Mouse (Mus musculus): ENCODE measurements at regions not wholly inside any gene's neighbourhood (a gene's known extent, or its start where the extent isn't known, plus 50 kb on each side); places are given as distances from the start of the nearest gene placed in this dataset.

DNA sequence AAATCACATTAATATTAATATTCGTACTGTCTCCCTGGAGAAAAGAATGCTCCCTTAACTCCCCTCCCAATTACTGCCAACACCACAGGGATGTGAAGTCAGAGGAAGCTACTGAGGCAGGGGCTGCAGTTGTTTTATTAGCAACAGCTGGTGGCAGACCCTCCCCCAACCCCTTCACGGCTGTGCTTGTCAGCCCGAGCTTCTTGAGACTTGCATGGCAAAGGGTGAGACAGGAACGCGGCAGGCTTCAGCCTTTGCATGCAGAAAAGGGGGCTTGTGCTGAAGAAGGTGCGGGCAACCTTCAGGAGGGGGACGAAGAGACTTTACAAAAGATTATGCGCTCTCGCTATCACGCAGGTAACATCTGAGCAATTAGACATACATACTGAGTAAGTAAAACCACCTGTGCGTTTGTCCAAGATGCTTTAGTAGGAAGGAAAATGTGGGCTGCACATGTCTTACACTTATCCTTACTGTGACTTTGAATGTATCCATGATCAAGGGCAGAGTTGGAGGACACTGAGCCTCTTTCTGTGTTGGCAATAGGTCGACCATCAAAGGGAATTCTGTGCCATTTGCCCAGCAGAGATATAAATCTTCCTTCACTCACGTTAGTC, 76.9 kb downstream of the Zbtb18 start:
- no peak overlapping the region for H3K4me3 ChIP-seq (ENCODE audit: control insufficient read depth, low read depth, low read length)
- H3K4me1 ChIP-seq (ENCODE audit: control insufficient read depth, insufficient read depth, low read length), result no peaks in the 10 kb centered on the region; the same call in 1 of the 2 replicates
- no peaks in the 10 kb centered on the region for H3K27me3 ChIP-seq (ENCODE audit: control insufficient read depth, insufficient read depth, low read length)
- no peaks in the 10 kb centered on the region for H3K36me3 ChIP-seq (ENCODE audit: control insufficient read depth, insufficient read depth, low read length)
- TF ChIP-seq POLR2A (IDR thresholded peaks at IDR 0.05; ENCODE audit: control insufficient read depth, low read depth, low read length) (no peak), CTCF (IDR thresholded peaks at IDR 0.05; ENCODE audit: control insufficient read depth, insufficient read depth, insufficient replicate concordance, low read depth, low read length) (no peak)
- H3K27ac ChIP-seq (ENCODE audit: control insufficient read depth, insufficient read depth, low read depth, low read length), result no peak overlapping the region

DNA sequence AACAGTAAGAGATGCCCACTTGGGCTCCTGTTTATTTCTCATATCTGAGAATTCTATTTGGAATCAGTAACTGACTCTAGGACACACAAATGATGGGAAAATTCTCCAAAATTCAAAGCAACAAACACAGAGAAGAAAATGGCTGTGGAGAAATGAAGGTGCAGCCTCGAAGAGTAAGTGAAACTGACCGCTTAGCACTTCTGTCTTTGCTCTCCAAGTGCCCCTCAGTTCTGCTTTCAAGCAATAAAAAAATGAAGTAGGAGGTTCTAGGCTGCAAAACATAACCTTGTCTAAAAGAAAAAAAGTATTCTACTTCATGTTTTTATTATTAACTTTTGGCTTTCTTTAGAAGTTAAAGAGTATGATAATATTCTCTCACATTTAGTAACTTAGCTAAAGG, 79.0 kb downstream of the Zbtb18 start:
- no peaks in the 10 kb centered on the region; the same call in 1 of the 2 replicates for H3K4me1 ChIP-seq (ENCODE audit: control insufficient read depth, insufficient read depth, low read length)
- H3K27me3 ChIP-seq (ENCODE audit: control insufficient read depth, insufficient read depth, low read length), result no peaks in the 10 kb centered on the region
- no peak for TF ChIP-seq CTCF (IDR thresholded peaks at IDR 0.05; ENCODE audit: control insufficient read depth, insufficient read depth, insufficient replicate concordance, low read depth, low read length)
- no peak for TF ChIP-seq POLR2A (IDR thresholded peaks at IDR 0.05; ENCODE audit: control insufficient read depth, low read depth, low read length)
- no peaks in the 10 kb centered on the region for H3K36me3 ChIP-seq (ENCODE audit: control insufficient read depth, insufficient read depth, low read length)
- no peak overlapping the region for H3K27ac ChIP-seq (ENCODE audit: control insufficient read depth, insufficient read depth, low read depth, low read length)
- no peak overlapping the region for H3K4me3 ChIP-seq (ENCODE audit: control insufficient read depth, low read depth, low read length)

DNA sequence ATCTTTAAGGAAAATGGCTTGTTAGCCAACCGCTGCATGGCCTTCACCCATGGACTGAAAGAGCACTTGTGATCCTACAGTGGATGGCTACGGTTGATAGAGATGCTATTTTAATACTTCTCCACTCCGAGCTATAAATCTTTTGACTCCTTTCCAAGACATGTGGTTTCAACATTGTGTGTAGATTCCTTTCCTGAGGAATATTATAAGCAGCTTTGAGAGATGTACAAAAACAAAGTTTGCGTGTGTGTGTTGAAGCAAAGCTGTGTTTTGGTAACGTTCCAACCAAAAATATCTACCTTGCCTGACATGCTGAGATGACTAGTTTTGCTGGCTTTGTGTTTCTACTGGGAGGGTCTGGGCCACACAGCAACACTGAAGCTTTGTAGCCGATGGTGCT, 83.0 kb downstream of the Zbtb18 start:
- TF ChIP-seq POLR2A (IDR thresholded peaks at IDR 0.05; ENCODE audit: control insufficient read depth, low read depth, low read length) (no peak), CTCF (IDR thresholded peaks at IDR 0.05; ENCODE audit: control insufficient read depth, insufficient read depth, insufficient replicate concordance, low read depth, low read length) (no peak)

DNA sequence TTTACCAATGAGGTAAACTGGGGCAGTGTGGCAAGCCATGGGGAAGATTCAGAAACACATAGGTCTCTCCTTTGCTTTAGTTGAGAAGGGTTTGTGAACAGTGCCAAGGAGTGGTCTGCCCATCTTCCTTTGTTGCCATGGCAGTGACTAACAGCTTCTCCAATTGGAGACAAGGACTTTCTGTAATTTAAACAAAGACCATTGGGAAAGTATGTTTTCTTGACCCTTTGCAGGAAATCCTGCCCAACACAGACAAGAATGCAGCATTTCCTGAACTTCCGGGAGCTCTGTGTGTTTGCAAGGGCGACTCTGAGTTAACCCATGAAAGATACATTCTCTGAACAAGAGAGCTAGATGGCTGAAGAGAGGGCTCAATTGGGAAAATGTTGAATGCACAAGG, 89.6 kb downstream of the Zbtb18 start:
- Histone ChIP-seq H3K4me1 (ENCODE audit: control insufficient read depth, insufficient read depth, low read length) (no peaks in the 10 kb centered on the region), H3K36me3 (ENCODE audit: control insufficient read depth, insufficient read depth, low read length) (no peaks in the 10 kb centered on the region), H3K4me3 (ENCODE audit: control insufficient read depth, low read depth, low read length) (no peak overlapping the region), H3K27me3 (ENCODE audit: control insufficient read depth, insufficient read depth, low read length) (no peaks in the 10 kb centered on the region), H3K27ac (ENCODE audit: control insufficient read depth, insufficient read depth, low read depth, low read length) (no peak overlapping the region)
- no peak for TF ChIP-seq POLR2A (IDR thresholded peaks at IDR 0.05; ENCODE audit: control insufficient read depth, low read depth, low read length)
- no peak for TF ChIP-seq CTCF (IDR thresholded peaks at IDR 0.05; ENCODE audit: control insufficient read depth, insufficient read depth, insufficient replicate concordance, low read depth, low read length)

More for the DNA sequence above, 83.0 kb downstream of the Zbtb18 start:
- H3K27ac ChIP-seq (ENCODE audit: control insufficient read depth, insufficient read depth, low read depth, low read length), result no peak overlapping the region
- no peaks in the 10 kb centered on the region for H3K36me3 ChIP-seq (ENCODE audit: control insufficient read depth, insufficient read depth, low read length)
- H3K27me3 ChIP-seq (ENCODE audit: control insufficient read depth, insufficient read depth, low read length), result no peaks in the 10 kb centered on the region
- no peaks in the 10 kb centered on the region for H3K4me1 ChIP-seq (ENCODE audit: control insufficient read depth, insufficient read depth, low read length)
- no peak overlapping the region for H3K4me3 ChIP-seq (ENCODE audit: control insufficient read depth, low read depth, low read length)

DNA sequence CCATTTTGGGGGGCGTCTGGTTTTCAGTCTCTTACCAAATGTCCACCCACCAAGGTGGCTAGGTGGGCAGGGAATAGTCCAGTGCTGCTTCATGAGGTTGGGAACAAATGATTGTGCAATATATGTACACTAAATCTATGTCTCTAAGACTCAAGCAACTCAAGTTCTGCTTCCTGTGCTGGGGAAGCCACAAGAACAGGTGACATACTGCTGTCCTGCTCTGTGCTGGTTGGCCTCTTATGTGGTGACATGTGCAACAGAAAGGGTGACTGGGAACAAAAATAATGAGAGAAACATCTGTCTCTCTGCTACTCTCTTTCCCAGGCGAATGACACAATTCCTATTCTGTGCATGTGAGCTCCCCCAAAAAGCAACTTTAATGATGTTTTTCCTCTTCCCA, 90.5 kb downstream of the Zbtb18 start:
- Histone ChIP-seq H3K4me3 (ENCODE audit: control insufficient read depth, low read depth, low read length) (no peak overlapping the region), H3K27ac (ENCODE audit: control insufficient read depth, insufficient read depth, low read depth, low read length) (no peak overlapping the region), H3K36me3 (ENCODE audit: control insufficient read depth, insufficient read depth, low read length) (no peaks in the 10 kb centered on the region), H3K27me3 (ENCODE audit: control insufficient read depth, insufficient read depth, low read length) (no peaks in the 10 kb centered on the region), H3K4me1 (ENCODE audit: control insufficient read depth, insufficient read depth, low read length) (no peaks in the 10 kb centered on the region)
- TF ChIP-seq CTCF (IDR thresholded peaks at IDR 0.05; ENCODE audit: control insufficient read depth, insufficient read depth, insufficient replicate concordance, low read depth, low read length) (no peak), POLR2A (IDR thresholded peaks at IDR 0.05; ENCODE audit: control insufficient read depth, low read depth, low read length) (no peak)

DNA sequence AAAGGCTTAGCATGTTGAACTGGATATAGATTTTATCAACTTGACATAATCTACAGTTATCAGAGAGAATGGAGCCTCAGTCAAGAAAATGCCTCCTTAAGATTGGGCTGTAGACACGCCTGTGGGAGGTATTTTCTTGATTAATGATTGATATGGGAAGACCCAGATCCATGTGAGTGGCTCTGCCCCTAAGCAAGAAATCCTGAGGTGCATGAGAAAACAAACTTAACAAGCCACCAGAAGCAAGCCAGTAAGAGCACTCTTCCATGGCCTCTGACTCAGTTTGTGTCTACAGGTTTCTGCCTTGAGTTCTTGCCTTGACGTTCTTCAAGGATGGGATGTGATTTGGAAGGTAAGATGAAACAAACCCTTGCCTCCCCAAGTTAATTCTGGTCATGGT, 91.2 kb downstream of the Zbtb18 start:
- Histone ChIP-seq H3K27ac (ENCODE audit: control insufficient read depth, insufficient read depth, low read depth, low read length) (no peak overlapping the region), H3K36me3 (ENCODE audit: control insufficient read depth, insufficient read depth, low read length) (no peaks in the 10 kb centered on the region), H3K4me3 (ENCODE audit: control insufficient read depth, low read depth, low read length) (no peak overlapping the region), H3K4me1 (ENCODE audit: control insufficient read depth, insufficient read depth, low read length) (no peaks in the 10 kb centered on the region), H3K27me3 (ENCODE audit: control insufficient read depth, insufficient read depth, low read length) (no peaks in the 10 kb centered on the region)
- no peak for TF ChIP-seq CTCF (IDR thresholded peaks at IDR 0.05; ENCODE audit: control insufficient read depth, insufficient read depth, insufficient replicate concordance, low read depth, low read length)
- TF ChIP-seq POLR2A (IDR thresholded peaks at IDR 0.05; ENCODE audit: control insufficient read depth, low read depth, low read length), result no peak

DNA sequence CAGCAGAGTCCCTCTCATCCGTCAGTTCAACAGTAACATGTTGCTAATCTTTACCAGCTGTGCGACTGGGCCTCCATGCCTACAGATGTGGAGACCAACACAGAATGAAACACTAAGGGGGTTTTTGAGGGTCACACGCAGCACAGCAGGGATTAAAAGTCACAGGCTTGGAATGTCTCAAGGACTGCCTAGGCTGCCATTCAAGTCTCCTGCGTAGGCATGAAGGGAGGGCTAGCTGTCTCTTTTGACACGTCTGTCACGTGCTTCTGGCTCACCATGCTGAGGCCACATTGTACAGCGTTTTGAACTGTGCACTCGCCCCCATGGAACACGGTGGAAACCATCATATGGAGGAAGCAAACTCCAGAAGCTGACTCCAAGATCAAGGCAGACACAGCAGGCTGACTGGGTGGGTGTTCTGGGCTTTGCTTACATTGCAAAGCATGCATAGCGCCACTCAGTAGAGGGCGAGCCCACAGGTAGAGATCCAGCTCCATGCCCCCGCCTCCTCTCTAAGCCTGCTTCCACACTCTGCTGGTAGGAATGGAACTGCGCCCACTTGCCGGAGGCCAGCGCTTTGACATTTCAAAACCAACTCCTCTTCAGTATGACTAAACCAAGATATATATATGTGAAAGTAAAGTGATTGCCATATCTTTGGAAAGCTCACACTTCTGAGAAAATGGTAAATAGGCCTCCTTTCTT, 103.0 kb downstream of the Zbtb18 start:
- TF ChIP-seq POLR2A (IDR thresholded peaks at IDR 0.05; ENCODE audit: control insufficient read depth, low read depth, low read length) (no peak), CTCF (IDR thresholded peaks at IDR 0.05; ENCODE audit: control insufficient read depth, insufficient read depth, insufficient replicate concordance, low read depth, low read length) (no peak)
- H3K27me3 ChIP-seq (ENCODE audit: control insufficient read depth, insufficient read depth, low read length), result no peaks in the 10 kb centered on the region
- no peak overlapping the region for H3K4me3 ChIP-seq (ENCODE audit: control insufficient read depth, low read depth, low read length)
- no peaks in the 10 kb centered on the region for H3K4me1 ChIP-seq (ENCODE audit: control insufficient read depth, insufficient read depth, low read length)
- H3K36me3 ChIP-seq (ENCODE audit: control insufficient read depth, insufficient read depth, low read length), result no peaks in the 10 kb centered on the region
- H3K27ac ChIP-seq (ENCODE audit: control insufficient read depth, insufficient read depth, low read depth, low read length), result no peak overlapping the region

All from testis, adult 2 months (tissue).